Mouse (Mus musculus) midbrain, embryonic 12.5 days (tissue): ENCODE measurements around the gene Enah. TPM values are rescaled to one million over a fixed set of nuclear protein-coding genes. Genes with fewer than 3 reads are reported as not detected.

Experiments
- ATAC-seq: fragments of 200-750 bp; cut with Nextera tagmentation; 2 replicates; pipeline ENCODE4 v1.8.0; 2017; ENCODE audit warnings: low read depth, moderate TSS enrichment, moderate library complexity; ENCODE audit not compliant: low FRiP score
- H3K27ac ChIP-seq: fragments of 300-500 bp; sonication (generic); replicated peaks from 2 replicates; pipeline ENCODE4 v1.5.1; 2016; ENCODE audit warnings: mild to moderate bottlenecking
- H3K27me3 ChIP-seq: fragments of 300-500 bp; sonication (generic); 2 replicates; pipeline ENCODE4 v1.6.1; 2016; ENCODE audit warnings: mild to moderate bottlenecking
- H3K36me3 ChIP-seq: fragments of 300-500 bp; sonication (generic); 2 replicates; pipeline ENCODE4 v1.6.1; 2016
- H3K4me1 ChIP-seq: fragments of 300-500 bp; sonication (generic); 2 replicates; pipeline ENCODE4 v1.6.1; 2016
- H3K4me2 ChIP-seq: fragments of 300-500 bp; sonication (generic); replicated peaks from 2 replicates; pipeline ENCODE4 v1.6.1; 2016; ENCODE audit warnings: mild to moderate bottlenecking, moderate library complexity
- H3K4me3 ChIP-seq: fragments of 300-500 bp; sonication (generic); 2 replicates; pipeline ENCODE4 v1.5.1; 2016; ENCODE audit warnings: mild to moderate bottlenecking
- H3K9ac ChIP-seq: fragments of 300-500 bp; sonication (generic); replicated peaks from 2 replicates; pipeline ENCODE4 v1.6.1; 2016; ENCODE audit warnings: mild to moderate bottlenecking, moderate library complexity
- H3K9me3 ChIP-seq: fragments of 300-500 bp; sonication (generic); 2 replicates; pipeline ENCODE4 v1.6.1; 2016; ENCODE audit warnings: mild to moderate bottlenecking
- WGBS: fragments of 180-500 bp; shearing (Covaris S2); methylation state at CpG from one replicate; pipeline ENCODE4 v1.1.7; 2016; 5-methylcytosine and 5-hydroxymethylcytosine counted together
- polyA plus RNA-seq: library from polyadenylated mRNA; unstranded; fragments of >200 nt; fragmentation: Nextera tagmentation; extraction: Ambion mirVana; gene quantifications from 2 replicates; pipeline ENCODE4 v1.2.1, GENCODE M21; 2016

Enah gene
- polyA plus RNA-seq, 1 experiment from 2014 or later: 41.4 TPM

GRCm38 (mm10) chr1:181893721-181894120, 126.1 kb downstream of the Enah start:
- H3K36me3 ChIP-seq: no peaks in the 10 kb centered on the region; the same call in 1 of the 2 replicates
- no peak overlapping the region for H3K4me3 ChIP-seq
- H3K9me3 ChIP-seq: no peaks in the 10 kb centered on the region
- H3K27me3 ChIP-seq: peaks cover under 1% of the 10 kb centered on the region; the same call in 1 of the 2 replicates
- no peak for ATAC-seq
- 78% methylated on average over 8 of the region's 8 CpGs for WGBS
- H3K4me1 ChIP-seq: peaks cover 6% of the 10 kb centered on the region
- no peak overlapping the region for H3K4me2 ChIP-seq
- no peak overlapping the region for H3K9ac ChIP-seq
- H3K27ac ChIP-seq: no peak overlapping the region

- no peaks in the 10 kb centered on the region for H3K9me3 ChIP-seq
- H3K27ac ChIP-seq: no peak overlapping the region
- peaks cover 5% of the 10 kb centered on the region; the same call in 1 of the 2 replicates for H3K27me3 ChIP-seq
- H3K4me1 ChIP-seq: peaks cover 6% of the 10 kb centered on the region
- WGBS: 86% methylated on average over 7 of the region's 7 CpGs
- no peak overlapping the region for H3K4me3 ChIP-seq
- H3K36me3 ChIP-seq: no peaks in the 10 kb centered on the region
- no peak for ATAC-seq
- no peak overlapping the region for H3K9ac ChIP-seq
- H3K4me2 ChIP-seq: no peak overlapping the region
Observed at GRCm38 (mm10) chr1:181889670-181890069, 130.1 kb downstream of the Enah start.

- peak; percentile 79; the same call in 1 of the 2 replicates for ATAC-seq
- Histone ChIP-seq H3K27ac (no peak overlapping the region), H3K36me3 (no peaks in the 10 kb centered on the region), H3K27me3 (peaks cover 5% of the 10 kb centered on the region; the same call in 1 of the 2 replicates), H3K4me1 (peaks cover 4% of the 10 kb centered on the region), H3K4me2 (no peak overlapping the region), H3K9ac (no peak overlapping the region), H3K9me3 (no peaks in the 10 kb centered on the region), H3K4me3 (no peak overlapping the region)
- WGBS: 8% methylated on average over 11 of the region's 11 CpGs
Observed at GRCm38 (mm10) chr1:181888801-181889200, 131.0 kb downstream of the Enah start.

GRCm38 (mm10) chr1:181881532-181881931, 138.3 kb downstream of the Enah start:
- 0 out of 2 replicates have a peak, but pooled peaks have one; percentile 38 for ATAC-seq
- Histone ChIP-seq H3K4me3 (no peak overlapping the region), H3K4me2 (no peak overlapping the region), H3K27me3 (peaks cover 2% of the 10 kb centered on the region; the same call in 1 of the 2 replicates), H3K36me3 (no peaks in the 10 kb centered on the region), H3K27ac (no peak overlapping the region), H3K4me1 (0 out of 2 replicates have a peak, but pooled peaks cover 8% of the 10 kb centered on the region), H3K9ac (no peak overlapping the region), H3K9me3 (no peaks in the 10 kb centered on the region)
- 33% methylated on average over 8 of the region's 8 CpGs for WGBS

- H3K27ac ChIP-seq: no peak overlapping the region
- H3K4me1 ChIP-seq: 0 out of 2 replicates have a peak, but pooled peaks cover 8% of the 10 kb centered on the region
- peaks cover 2% of the 10 kb centered on the region; the same call in 1 of the 2 replicates for H3K27me3 ChIP-seq
- no peak overlapping the region for H3K9ac ChIP-seq
- H3K4me2 ChIP-seq: no peak overlapping the region
- WGBS: 56% methylated on average over 15 of the region's 15 CpGs
- H3K9me3 ChIP-seq: no peaks in the 10 kb centered on the region
- no peaks in the 10 kb centered on the region for H3K36me3 ChIP-seq
- no peak overlapping the region for H3K4me3 ChIP-seq
- no peak for ATAC-seq
Observed at GRCm38 (mm10) chr1:181880752-181881325, 139.0 kb downstream of the Enah start.

GRCm38 (mm10) chr1:181878436-181878835, 141.4 kb downstream of the Enah start:
- H3K4me3 ChIP-seq: no peak overlapping the region
- 80% methylated on average over 5 of the region's 5 CpGs for WGBS
- H3K27me3 ChIP-seq: peaks cover 2% of the 10 kb centered on the region; the same call in 1 of the 2 replicates
- ATAC-seq: no peak
- H3K4me1 ChIP-seq: 0 out of 2 replicates have a peak, but pooled peaks cover 8% of the 10 kb centered on the region
- H3K9ac ChIP-seq: no peak overlapping the region
- H3K9me3 ChIP-seq: no peaks in the 10 kb centered on the region
- no peak overlapping the region for H3K4me2 ChIP-seq
- no peak overlapping the region for H3K27ac ChIP-seq
- no peaks in the 10 kb centered on the region for H3K36me3 ChIP-seq

- Histone ChIP-seq H3K9ac (no peak overlapping the region), H3K36me3 (no peaks in the 10 kb centered on the region), H3K4me3 (no peak overlapping the region), H3K27me3 (peaks cover 2% of the 10 kb centered on the region; the same call in 1 of the 2 replicates), H3K27ac (no peak overlapping the region), H3K4me2 (no peak overlapping the region), H3K4me1 (0 out of 2 replicates have a peak, but pooled peaks cover 8% of the 10 kb centered on the region), H3K9me3 (no peaks in the 10 kb centered on the region)
- no peak for ATAC-seq
- WGBS: 58% methylated on average over 5 of the region's 5 CpGs
Observed at GRCm38 (mm10) chr1:181877088-181877487, 142.7 kb downstream of the Enah start.

- Histone ChIP-seq H3K27ac (no peak overlapping the region), H3K36me3 (no peaks in the 10 kb centered on the region), H3K9me3 (no peaks in the 10 kb centered on the region), H3K9ac (no peak overlapping the region), H3K4me1 (0 out of 2 replicates have a peak, but pooled peaks cover 5% of the 10 kb centered on the region), H3K4me2 (no peak overlapping the region), H3K27me3 (peaks cover 2% of the 10 kb centered on the region; the same call in 1 of the 2 replicates), H3K4me3 (no peak overlapping the region)
- ATAC-seq: no peak
- 81% methylated on average over 3 of the region's 3 CpGs for WGBS
Observed at GRCm38 (mm10) chr1:181876656-181877055, 143.1 kb downstream of the Enah start.

- H3K36me3 ChIP-seq: no peaks in the 10 kb centered on the region
- 79% methylated on average over 9 of the region's 9 CpGs for WGBS
- no peak overlapping the region for H3K27ac ChIP-seq
- peaks cover 2% of the 10 kb centered on the region; the same call in 1 of the 2 replicates for H3K27me3 ChIP-seq
- no peak overlapping the region for H3K4me2 ChIP-seq
- no peak overlapping the region for H3K4me3 ChIP-seq
- H3K4me1 ChIP-seq: no peaks in the 10 kb centered on the region
- H3K9ac ChIP-seq: no peak overlapping the region
- no peak for ATAC-seq
- H3K9me3 ChIP-seq: no peaks in the 10 kb centered on the region
Observed at GRCm38 (mm10) chr1:181873086-181873920, 146.5 kb downstream of the Enah start.

- Histone ChIP-seq H3K27me3 (no peaks in the 10 kb centered on the region), H3K4me1 (no peaks in the 10 kb centered on the region), H3K36me3 (no peaks in the 10 kb centered on the region), H3K4me3 (no peak overlapping the region), H3K9ac (no peak overlapping the region), H3K9me3 (no peaks in the 10 kb centered on the region), H3K27ac (no peak overlapping the region), H3K4me2 (no peak overlapping the region)
- WGBS: 94% methylated on average over 3 of the region's 3 CpGs
- no peak for ATAC-seq
Observed at GRCm38 (mm10) chr1:181872639-181873038, 147.2 kb downstream of the Enah start.

GRCm38 (mm10) chr1:181866429-181867280, 153.1 kb downstream of the Enah start:
- WGBS: 78% methylated on average over 6 of the region's 6 CpGs
- Histone ChIP-seq H3K36me3 (no peaks in the 10 kb centered on the region), H3K4me1 (no peaks in the 10 kb centered on the region), H3K4me3 (no peak overlapping the region), H3K27ac (no peak overlapping the region), H3K9ac (no peak overlapping the region), H3K4me2 (no peak overlapping the region), H3K9me3 (no peaks in the 10 kb centered on the region), H3K27me3 (no peaks in the 10 kb centered on the region)
- no peak for ATAC-seq
